Mouse (Mus musculus) heart, adult 2 months (tissue): ENCODE results near the gene Acacb. TPM values are rescaled to one million over a fixed set of nuclear protein-coding genes. Genes with fewer than 3 reads are reported as not detected.

ENCODE experiments used
- DNase-seq, 2 experiments: peaks; one replicate each; pipeline ENCODE4 v3.0.0; 2021
- H3K27ac ChIP-seq: fragments of 200-600 bp; 2 replicates; pipeline ENCODE4 v1.8.1; 2022
- H3K27me3 ChIP-seq: fragments of 200-500 bp; 2 replicates; pipeline ENCODE4 v1.6.1; 2012; ENCODE audit warnings: mild to moderate bottlenecking, low read length, inconsistent platforms, mixed read lengths; ENCODE audit not compliant: control insufficient read depth, insufficient read depth
- H3K36me3 ChIP-seq: fragments of 200-500 bp; 2 replicates; pipeline ENCODE4 v1.6.1; 2012; ENCODE audit warnings: low read length, inconsistent platforms; ENCODE audit not compliant: control insufficient read depth, insufficient read depth
- H3K4me1 ChIP-seq: fragments of 200-500 bp; 2 replicates; pipeline ENCODE4 v1.6.1; 2011; ENCODE audit warnings: low read length; ENCODE audit not compliant: control insufficient read depth, insufficient read depth
- H3K4me3 ChIP-seq: fragments of 200-600 bp; 2 replicates; pipeline ENCODE4 v1.8.1; 2022
- H3K79me2 ChIP-seq: fragments of 200-500 bp; replicated peaks from 2 replicates; pipeline ENCODE4 v1.6.1; 2012; ENCODE audit warnings: mild to moderate bottlenecking, inconsistent platforms, low read length, moderate library complexity, mixed read lengths; ENCODE audit not compliant: control insufficient read depth, insufficient read depth
- H3K9ac ChIP-seq: fragments of 200-500 bp; 2 replicates; pipeline ENCODE4 v1.6.1; 2012; ENCODE audit warnings: low read depth, mild to moderate bottlenecking, control low read depth, inconsistent platforms, low read length, mixed read lengths
- CTCF ChIP-seq: fragments of 200-600 bp; IDR thresholded peaks from 2 replicates; pipeline ENCODE4 v1.8.1; 2022; ENCODE audit warnings: antibody characterized with exemption, mild to moderate bottlenecking, moderate library complexity
- EP300 ChIP-seq: fragments of 200-500 bp; IDR thresholded peaks from 2 replicates; pipeline ENCODE4 v1.6.1; 2011; ENCODE audit warnings: low read depth, low read length, control low read depth; ENCODE audit not compliant: insufficient read depth
- POLR2A ChIP-seq: fragments of 200-500 bp; IDR thresholded peaks from 2 replicates; pipeline ENCODE4 v1.6.1; 2011; ENCODE audit warnings: mild to moderate bottlenecking, low read depth, low read length, control low read depth; ENCODE audit not compliant: insufficient read depth
- WGBS: fragments of 180-500 bp; shearing (Covaris S2); methylation state at CpG from one replicate; pipeline ENCODE4 v1.1.7; 2018; 5-methylcytosine and 5-hydroxymethylcytosine counted together
- intact Hi-C: fragments of 180-260 bp; cut with DNase I; formaldehyde crosslinking; loops from one replicate; pipeline ENCODE4 v1.15.1; 2025
- polyA plus RNA-seq: library from polyadenylated mRNA; depleted of rRNA; stranded (reverse); fragments of >200 nt; gene quantifications from 2 replicates; pipeline ENCODE4 v1.2.3, GENCODE M21; 2012
- total RNA-seq, 2 experiments: library from RNA; stranded (reverse); gene quantifications; 2 replicates each; pipeline ENCODE4 v1.2.3; 2021

Acacb gene
- total and polyA plus RNA-seq, 3 experiments = 105 to 251 (median 205) TPM

- intact Hi-C loops = loop anchor here (2.0 to 10.0 kb wide), 3 partner anchors 26 to 272 kb away; no protein-coding TSS in a partner anchor
- no peak for TF ChIP-seq POLR2A
- TF ChIP-seq CTCF = no peak
- TF ChIP-seq EP300 = no peak
- no peaks in the 10 kb centered on the region for H3K36me3 ChIP-seq
- no peaks in the 10 kb centered on the region for H3K79me2 ChIP-seq
- peak overlapping the region; percentile 93; the same call in 1 of the 2 replicates for H3K27ac ChIP-seq
- DNase-seq = no peak
- H3K27me3 ChIP-seq = no peaks in the 10 kb centered on the region
- 86% methylated on average over 7 of the region's 7 CpGs for WGBS
- peaks cover 1% of the 10 kb centered on the region; the same call in 1 of the 2 replicates for H3K4me1 ChIP-seq
- peak overlapping the region; percentile 79; the same call in 1 of the 2 replicates for H3K4me3 ChIP-seq
- H3K9ac ChIP-seq = no peak overlapping the region
These were observed 19.7 kb upstream of the Acacb start for GRCm38 (mm10) chr5:114126499-114127244.

GRCm38 (mm10) chr5:114127374-114128349 lies 18.7 kb upstream of the Acacb start, which contains the start of gene Alkbh2:
TSS of gene Alkbh2 (minus strand) at chr5:114128218.
- H3K4me1 ChIP-seq = peaks cover 1% of the 10 kb centered on the region; the same call in 1 of the 2 replicates
- intact Hi-C loops = loop anchor here (2.0 to 10.0 kb wide), 3 partner anchors 27 to 273 kb away; no protein-coding TSS in a partner anchor

GRCm38 (mm10) chr5:114129550-114130210 lies 16.7 kb upstream of the Acacb start:
- no peak for DNase-seq
- H3K4me1 ChIP-seq = peaks cover 1% of the 10 kb centered on the region; the same call in 1 of the 2 replicates
- no peaks in the 10 kb centered on the region for H3K27me3 ChIP-seq
- TF ChIP-seq EP300 = no peak
- TF ChIP-seq POLR2A = no peak
- TF ChIP-seq CTCF = no peak
- no peaks in the 10 kb centered on the region for H3K36me3 ChIP-seq
- H3K27ac ChIP-seq = no peak overlapping the region
- 88% methylated on average over 15 of the region's 15 CpGs for WGBS
- no peak overlapping the region; the same call in 1 of the 2 replicates for H3K4me3 ChIP-seq
- intact Hi-C loops = loop anchor here (5.0 to 10.0 kb wide), 2 partner anchors 77 to 275 kb away; no protein-coding TSS in a partner anchor
- H3K9ac ChIP-seq = no peak overlapping the region
- H3K79me2 ChIP-seq = no peaks in the 10 kb centered on the region

More at GRCm38 (mm10) chr5:114127374-114128349, 18.7 kb upstream of the Acacb start, which contains the start of gene Alkbh2:
- Histone ChIP-seq H3K36me3 (no peaks in the 10 kb centered on the region), H3K4me3 (peak within 1 kb of the TSS; percentile 79), H3K27me3 (no peaks in the 10 kb centered on the region), H3K79me2 (no peaks in the 10 kb centered on the region), H3K9ac (peak within 1 kb of the TSS; percentile 77), H3K27ac (peak within 1 kb of the TSS; percentile 93)
- peak; percentile 59 for TF ChIP-seq POLR2A
- TF ChIP-seq CTCF = no peak
- 0 out of 2 replicates have a peak, but pooled peaks have one; percentile 22 for TF ChIP-seq EP300
- peak; percentile 83 to 91 for DNase-seq
- under 1% methylated on average over 69 of the region's 69 CpGs for WGBS

- peak within 1 kb of the TSS; percentile 73 for H3K4me3 ChIP-seq
- intact Hi-C loops = no loop called here
- H3K4me1 ChIP-seq = peaks cover 1% of the 10 kb centered on the region
- peak within 1 kb of the TSS; percentile 69 for H3K9ac ChIP-seq
- H3K79me2 ChIP-seq = no peaks in the 10 kb centered on the region
- TF ChIP-seq EP300 (no peak), CTCF (no peak), POLR2A (no peak)
- 3% methylated on average over 29 of the region's 29 CpGs for WGBS
- peak within 1 kb of the TSS; percentile 84 for H3K27ac ChIP-seq
- H3K36me3 ChIP-seq = no peaks in the 10 kb centered on the region
- DNase-seq = no peak
- H3K27me3 ChIP-seq = no peaks in the 10 kb centered on the region
These were observed 16.1 kb upstream of the Acacb start, which contains the start of gene Ung for GRCm38 (mm10) chr5:114130211-114130605. TSS of gene Ung (plus strand) at chr5:114130386.
